Mouse (Mus musculus) heart, postnatal 0 days (tissue): ENCODE results near the gene Pde11a. TPM values are rescaled to one million over a fixed set of nuclear protein-coding genes. Genes with fewer than 3 reads are reported as not detected.

Experiments
- ATAC-seq: fragments of 200-750 bp; cut with Nextera tagmentation; 2 replicates; pipeline ENCODE4 v1.8.0; 2017; ENCODE audit warnings: low read depth, moderate number of reproducible peaks, moderate library complexity; ENCODE audit not compliant: insufficient read depth
- DNase-seq: peaks from one replicate; pipeline ENCODE4 v3.0.0-alpha.2; 2016; ENCODE audit warnings: low spot score
- H3K27ac ChIP-seq: fragments of 300-500 bp; sonication (generic); 2 replicates; pipeline ENCODE4 v1.5.1; 2014; ENCODE audit warnings: low read depth, mild to moderate bottlenecking
- H3K27me3 ChIP-seq: fragments of 300-500 bp; sonication (generic); 2 replicates; pipeline ENCODE4 v1.6.1; 2014; ENCODE audit warnings: low read length, mixed read lengths; ENCODE audit not compliant: control insufficient read depth, insufficient read depth
- H3K36me3 ChIP-seq: fragments of 300-500 bp; sonication (generic); replicated peaks from 2 replicates; pipeline ENCODE4 v1.6.1; 2014; ENCODE audit warnings: low read length, mixed read lengths; ENCODE audit not compliant: control insufficient read depth, insufficient read depth
- H3K4me1 ChIP-seq: fragments of 300-500 bp; sonication (generic); 2 replicates; pipeline ENCODE4 v1.6.1; 2014; ENCODE audit warnings: antibody characterized with exemption; ENCODE audit not compliant: control insufficient read depth, insufficient read depth
- H3K4me2 ChIP-seq: fragments of 300-500 bp; sonication (generic); 2 replicates; pipeline ENCODE4 v1.6.1; 2014; ENCODE audit warnings: low read depth, mild to moderate bottlenecking, low read length, moderate library complexity
- H3K4me3 ChIP-seq: fragments of 300-500 bp; sonication (generic); 2 replicates; pipeline ENCODE4 v1.5.1; 2014; ENCODE audit warnings: low read depth, low read length
- H3K9ac ChIP-seq: fragments of 300-500 bp; sonication (generic); replicated peaks from 2 replicates; pipeline ENCODE4 v1.6.1; 2014; ENCODE audit warnings: low read depth, low read length, mixed read lengths
- H3K9me3 ChIP-seq: fragments of 300-500 bp; sonication (generic); replicated peaks from 2 replicates; pipeline ENCODE4 v1.6.1; 2016; ENCODE audit warnings: low read length; ENCODE audit not compliant: control insufficient read depth
- CTCF ChIP-seq: IDR thresholded peaks from 2 replicates; pipeline ENCODE4 v1.5.1; 2016; ENCODE audit warnings: antibody characterized with exemption, control low read depth, low read depth
- EP300 ChIP-seq: IDR thresholded peaks from 2 replicates; pipeline ENCODE4 v1.6.1; 2016; ENCODE audit warnings: antibody characterized with exemption, low read depth
- WGBS: fragments of 180-500 bp; shearing (Covaris S2); extraction: QIAGEN DNeasy Blood & Tissue Kit; methylation state at CpG from one replicate; pipeline ENCODE4 v1.1.7; 2014; 5-methylcytosine and 5-hydroxymethylcytosine counted together
- polyA plus RNA-seq: library from polyadenylated mRNA; unstranded; fragments of >200 nt; fragmentation: Nextera tagmentation; extraction: Ambion mirVana; gene quantifications from 2 replicates; pipeline ENCODE4 v1.2.1, GENCODE M21; 2015
- total RNA-seq: library from RNA; depleted of rRNA; stranded (reverse); fragments of >200 nt; gene quantifications from 2 replicates; pipeline ENCODE4 v1.2.3, GENCODE M21; 2014; ENCODE audit warnings: low replicate concordance

Pde11a gene
- total and polyA plus RNA-seq, 2 experiments from 2014 or later: 0.05 TPM; not detected in 1

GRCm38 (mm10) chr2:76267335-76267734 lies 71.2 kb downstream of the Pde11a start:
- no peak for ATAC-seq
- H3K9ac ChIP-seq: no peak overlapping the region
- H3K36me3 ChIP-seq: no peaks in the 10 kb centered on the region
- no peak for TF ChIP-seq EP300
- TF ChIP-seq CTCF: no peak
- no peak overlapping the region for H3K4me3 ChIP-seq
- H3K4me2 ChIP-seq: no peak overlapping the region
- no peak for DNase-seq
- 80% methylated on average over 6 of the region's 6 CpGs for WGBS
- no peaks in the 10 kb centered on the region for H3K4me1 ChIP-seq
- no peak overlapping the region for H3K27ac ChIP-seq
- no peaks in the 10 kb centered on the region for H3K9me3 ChIP-seq
- no peaks in the 10 kb centered on the region for H3K27me3 ChIP-seq

GRCm38 (mm10) chr2:76266622-76267021 lies 72.0 kb downstream of the Pde11a start:
- Histone ChIP-seq H3K4me2 (no peak overlapping the region), H3K9ac (no peak overlapping the region), H3K27me3 (no peaks in the 10 kb centered on the region), H3K27ac (no peak overlapping the region), H3K4me3 (no peak overlapping the region), H3K4me1 (no peaks in the 10 kb centered on the region), H3K9me3 (no peaks in the 10 kb centered on the region), H3K36me3 (no peaks in the 10 kb centered on the region)
- ATAC-seq: no peak
- TF ChIP-seq CTCF (no peak), EP300 (no peak)
- no peak for DNase-seq
- 74% methylated on average over 10 of the region's 10 CpGs for WGBS

- Histone ChIP-seq H3K4me1 (no peaks in the 10 kb centered on the region), H3K4me2 (no peak overlapping the region), H3K36me3 (no peaks in the 10 kb centered on the region), H3K9ac (no peak overlapping the region), H3K27me3 (no peaks in the 10 kb centered on the region), H3K9me3 (no peaks in the 10 kb centered on the region), H3K27ac (no peak overlapping the region), H3K4me3 (no peak overlapping the region)
- ATAC-seq: no peak
- TF ChIP-seq CTCF: no peak
- no peak for TF ChIP-seq EP300
- 60% methylated on average over 10 of the region's 10 CpGs for WGBS
- DNase-seq: no peak
Observed at GRCm38 (mm10) chr2:76264258-76264657, 74.3 kb downstream of the Pde11a start.

- no peaks in the 10 kb centered on the region for H3K9me3 ChIP-seq
- H3K27me3 ChIP-seq: no peaks in the 10 kb centered on the region
- no peaks in the 10 kb centered on the region for H3K4me1 ChIP-seq
- no peak overlapping the region for H3K27ac ChIP-seq
- no peak for DNase-seq
- no peak overlapping the region for H3K9ac ChIP-seq
- H3K4me3 ChIP-seq: no peak overlapping the region
- TF ChIP-seq EP300 (no peak), CTCF (no peak)
- ATAC-seq: no peak
- WGBS: 60% methylated on average over 10 of the region's 10 CpGs
- no peaks in the 10 kb centered on the region for H3K36me3 ChIP-seq
- no peak overlapping the region for H3K4me2 ChIP-seq
Observed at GRCm38 (mm10) chr2:76262661-76263060, 75.9 kb downstream of the Pde11a start.

GRCm38 (mm10) chr2:76254833-76255232 lies 83.7 kb downstream of the Pde11a start:
- Histone ChIP-seq H3K9me3 (no peaks in the 10 kb centered on the region), H3K36me3 (no peaks in the 10 kb centered on the region), H3K27ac (no peak overlapping the region), H3K4me2 (no peak overlapping the region), H3K9ac (no peak overlapping the region), H3K4me1 (no peaks in the 10 kb centered on the region), H3K4me3 (no peak overlapping the region), H3K27me3 (no peaks in the 10 kb centered on the region)
- TF ChIP-seq CTCF: peak; percentile 72
- no peak for TF ChIP-seq EP300
- peak; percentile 18 for DNase-seq
- no peak for ATAC-seq
- 38% methylated on average over 6 of the region's 6 CpGs for WGBS

- H3K4me2 ChIP-seq: no peak overlapping the region
- TF ChIP-seq CTCF: no peak
- TF ChIP-seq EP300: no peak
- H3K36me3 ChIP-seq: no peaks in the 10 kb centered on the region
- no peak overlapping the region for H3K9ac ChIP-seq
- H3K27me3 ChIP-seq: no peaks in the 10 kb centered on the region
- 73% methylated on average over 10 of the region's 10 CpGs for WGBS
- H3K4me1 ChIP-seq: no peaks in the 10 kb centered on the region
- H3K27ac ChIP-seq: no peak overlapping the region
- ATAC-seq (no peak), DNase-seq (no peak)
- H3K4me3 ChIP-seq: no peak overlapping the region
- no peaks in the 10 kb centered on the region for H3K9me3 ChIP-seq
Observed at GRCm38 (mm10) chr2:76251379-76251778, 87.2 kb downstream of the Pde11a start.
